Mouse (Mus musculus) MEL (cell line): ENCODE measurements around the gene Elmsan1. TPM values are rescaled to one million over a fixed set of nuclear protein-coding genes. Genes with fewer than 3 reads are reported as not detected.

Experiments
- DNase-seq: peaks from one replicate; pipeline ENCODE4 v3.0.0; 2011; ENCODE audit warnings: low read depth, low spot score
- H3K27ac ChIP-seq: 2 replicates; pipeline ENCODE4 v1.5.1; 2012; ENCODE audit warnings: low read depth, mild to moderate bottlenecking, control low read depth, low read length, moderate library complexity; ENCODE audit not compliant: control insufficient read depth
- H3K27me3 ChIP-seq, 2 experiments: fragments of 150-350 bp in 1 of 2; sonication (generic) in 1 of 2; 2 replicates each; pipeline ENCODE4 v1.6.1; 2012; ENCODE audit warnings: low read length in 2 of 2, mild to moderate bottlenecking in 2 of 2, improper control_type of control experiment in 1 of 2, moderate library complexity in 1 of 2; ENCODE audit not compliant: insufficient read depth in 2 of 2, control insufficient read depth in 1 of 2
- H3K36me3 ChIP-seq, 2 experiments: 2 replicates each; pipeline ENCODE4 v1.6.1; 2012 to 2014; ENCODE audit warnings: low read length in 2 of 2, improper control_type of control experiment in 1 of 2, inconsistent platforms in 1 of 2, mild to moderate bottlenecking in 1 of 2; ENCODE audit not compliant: insufficient read depth in 2 of 2, control insufficient read depth in 1 of 2
- H3K4me1 ChIP-seq, 2 experiments: fragments of 150-350 bp in 1 of 2; sonication (generic) in 1 of 2; 2 replicates each; pipeline ENCODE4 v1.6.1; 2012; ENCODE audit warnings: low read length in 2 of 2, improper control_type of control experiment in 1 of 2, mild to moderate bottlenecking in 1 of 2; ENCODE audit not compliant: insufficient read depth in 2 of 2, control insufficient read depth in 1 of 2
- H3K4me3 ChIP-seq, 2 experiments: fragments of 150-350 bp in 1 of 2; sonication (generic) in 1 of 2; 2 replicates each; pipeline ENCODE4 v1.5.1; 2012; ENCODE audit warnings: low read depth in 2 of 2, low read length in 2 of 2, mild to moderate bottlenecking in 2 of 2, moderate library complexity in 2 of 2, control low read depth in 1 of 2, improper control_type of control experiment in 1 of 2; ENCODE audit not compliant: control insufficient read depth in 1 of 2, insufficient read depth in 1 of 2
- H3K79me2 ChIP-seq: 2 replicates; pipeline ENCODE4 v1.6.1; 2012; ENCODE audit warnings: mild to moderate bottlenecking, low read length, moderate library complexity; ENCODE audit not compliant: control insufficient read depth, poor library complexity, insufficient read depth
- H3K9ac ChIP-seq: 2 replicates; pipeline ENCODE4 v1.6.1; 2012; ENCODE audit warnings: low read depth, mild to moderate bottlenecking, control low read depth, low read length, moderate library complexity; ENCODE audit not compliant: control insufficient read depth, poor library complexity, severe bottlenecking
- H3K9me3 ChIP-seq: fragments of 150-350 bp; sonication (generic); replicated peaks from 2 replicates; pipeline ENCODE4 v1.6.1; 2012; ENCODE audit warnings: mild to moderate bottlenecking, low read length, improper control_type of control experiment, moderate library complexity; ENCODE audit not compliant: insufficient read depth
- BHLHE40 ChIP-seq: IDR thresholded peaks from 2 replicates; pipeline ENCODE4 v1.6.1; 2012; ENCODE audit warnings: low read depth, mild to moderate bottlenecking, inconsistent platforms, low read length, improper control_type of control experiment, borderline replicate concordance
- CHD1 ChIP-seq: IDR thresholded peaks from 2 replicates; pipeline ENCODE4 v1.6.1; 2012; ENCODE audit warnings: low read depth, mild to moderate bottlenecking, inconsistent platforms, low read length, improper control_type of control experiment
- CHD2 ChIP-seq: IDR thresholded peaks from 2 replicates; pipeline ENCODE4 v1.6.1; 2011; ENCODE audit warnings: low read length, improper control_type of control experiment
- E2F4 ChIP-seq: IDR thresholded peaks from 2 replicates; pipeline ENCODE4 v1.6.1; 2011; ENCODE audit warnings: low read depth, low read length, improper control_type of control experiment, borderline replicate concordance
- EP300 ChIP-seq, 2 experiments: IDR thresholded peaks; 2 replicates each; pipeline ENCODE4 v1.6.1; 2011; ENCODE audit warnings: improper control_type of control experiment in 2 of 2, low read length in 2 of 2, low read depth in 1 of 2, mild to moderate bottlenecking in 1 of 2
- ETS1 ChIP-seq: IDR thresholded peaks from 2 replicates; pipeline ENCODE4 v1.6.1; 2012; ENCODE audit warnings: low read depth, mild to moderate bottlenecking, inconsistent platforms, low read length, improper control_type of control experiment, moderate library complexity
- GABPA ChIP-seq: IDR thresholded peaks from 2 replicates; pipeline ENCODE4 v1.6.1; 2012; ENCODE audit warnings: low read depth, mild to moderate bottlenecking, inconsistent platforms, low read length, improper control_type of control experiment, moderate library complexity
- HCFC1 ChIP-seq: IDR thresholded peaks from 2 replicates; pipeline ENCODE4 v1.6.1; 2012; ENCODE audit warnings: low read depth, mild to moderate bottlenecking, inconsistent platforms, low read length, improper control_type of control experiment, moderate library complexity
- MAFK ChIP-seq: IDR thresholded peaks from 2 replicates; pipeline ENCODE4 v1.6.1; 2011; ENCODE audit warnings: low read depth, mild to moderate bottlenecking, low read length, improper control_type of control experiment, borderline replicate concordance
- MAX ChIP-seq: IDR thresholded peaks from 2 replicates; pipeline ENCODE4 v1.6.1; 2011; ENCODE audit warnings: low read length, improper control_type of control experiment
- MAZ ChIP-seq: IDR thresholded peaks from 2 replicates; pipeline ENCODE4 v1.6.1; 2012; ENCODE audit warnings: low read depth, mild to moderate bottlenecking, inconsistent platforms, low read length, improper control_type of control experiment
- MEF2A ChIP-seq: IDR thresholded peaks from 2 replicates; pipeline ENCODE4 v1.6.1; 2014; ENCODE audit warnings: low read depth, mild to moderate bottlenecking, inconsistent platforms, low read length, improper control_type of control experiment; ENCODE audit not compliant: poor library complexity, insufficient replicate concordance, severe bottlenecking; ENCODE audit errors: extremely low read depth
- MXI1 ChIP-seq: IDR thresholded peaks from 2 replicates; pipeline ENCODE4 v1.6.1; 2011; ENCODE audit warnings: mild to moderate bottlenecking, low read depth, low read length, improper control_type of control experiment
- MYB ChIP-seq: IDR thresholded peaks from 2 replicates; pipeline ENCODE4 v1.6.1; 2011; ENCODE audit warnings: mild to moderate bottlenecking, low read depth, low read length, improper control_type of control experiment
- MYC ChIP-seq: IDR thresholded peaks from 2 replicates; pipeline ENCODE4 v1.6.1; 2011; ENCODE audit warnings: low read depth, mild to moderate bottlenecking, low read length, improper control_type of control experiment, moderate library complexity
- NELFE ChIP-seq: IDR thresholded peaks from 2 replicates; pipeline ENCODE4 v1.6.1; 2011; ENCODE audit warnings: low read depth, low read length, improper control_type of control experiment
- NRF1 ChIP-seq: IDR thresholded peaks from 2 replicates; pipeline ENCODE4 v1.6.1; 2014; ENCODE audit warnings: low read depth, mild to moderate bottlenecking, inconsistent platforms, low read length, improper control_type of control experiment, moderate library complexity; ENCODE audit not compliant: poor library complexity, insufficient read depth, severe bottlenecking
- RAD21 ChIP-seq: IDR thresholded peaks from 2 replicates; pipeline ENCODE4 v1.6.1; 2011; ENCODE audit warnings: mild to moderate bottlenecking, low read depth, low read length, improper control_type of control experiment
- SIN3A ChIP-seq: IDR thresholded peaks from 2 replicates; pipeline ENCODE4 v1.6.1; 2012; ENCODE audit warnings: low read length, improper control_type of control experiment, inconsistent platforms
- TBP ChIP-seq: IDR thresholded peaks from 2 replicates; pipeline ENCODE4 v1.8.0; 2011; ENCODE audit warnings: low read depth, low read length, improper control_type of control experiment
- TCF12 ChIP-seq: IDR thresholded peaks from 2 replicates; pipeline ENCODE4 v1.6.1; 2014; ENCODE audit warnings: low read depth, mild to moderate bottlenecking, inconsistent platforms, low read length, improper control_type of control experiment, moderate library complexity
- USF1 ChIP-seq: IDR thresholded peaks from 2 replicates; pipeline ENCODE4 v1.6.1; 2014; ENCODE audit warnings: low read depth, mild to moderate bottlenecking, inconsistent platforms, low read length, improper control_type of control experiment, moderate library complexity
- USF2 ChIP-seq, 2 experiments: IDR thresholded peaks; 2 replicates each; pipeline ENCODE4 v1.6.1; 2011 to 2012; ENCODE audit warnings: improper control_type of control experiment in 2 of 2, low read length in 2 of 2, borderline replicate concordance in 1 of 2, inconsistent platforms in 1 of 2, low read depth in 1 of 2, mild to moderate bottlenecking in 1 of 2; ENCODE audit not compliant: insufficient read depth in 1 of 2
- ZC3H11A ChIP-seq: IDR thresholded peaks from 2 replicates; pipeline ENCODE4 v1.6.1; 2012; ENCODE audit warnings: low read depth, mild to moderate bottlenecking, inconsistent platforms, low read length, improper control_type of control experiment
- ZMIZ1 ChIP-seq: IDR thresholded peaks from 2 replicates; pipeline ENCODE4 v1.6.1; 2012; ENCODE audit warnings: low read depth, mild to moderate bottlenecking, inconsistent platforms, low read length, improper control_type of control experiment, moderate library complexity
- polyA plus RNA-seq, 2 experiments: library from polyadenylated mRNA; stranded (reverse) in 1 of 2; unstranded in 1 of 2; fragments of >175 nt in 1 of 2; fragments of >200 nt in 1 of 2; gene quantifications; 2 replicates each; pipeline versions ENCODE4 v1.2.1 to v1.2.4; 2012; ENCODE audit warnings: low replicate concordance in 2 of 2, low read depth in 1 of 2; ENCODE audit not compliant: insufficient read length in 2 of 2, insufficient read depth in 1 of 2, missing spikeins in 1 of 2
- total RNA-seq: library from RNA; depleted of rRNA; stranded (reverse); fragments of 300-350 nt; gene quantifications from 2 replicates; pipeline ENCODE4 v1.2.3, GENCODE M21; 2012

Gene Elmsan1
- total and polyA plus RNA-seq, 3 experiments, result 7.7 to 25.3 TPM; not detected in 1

DNA sequence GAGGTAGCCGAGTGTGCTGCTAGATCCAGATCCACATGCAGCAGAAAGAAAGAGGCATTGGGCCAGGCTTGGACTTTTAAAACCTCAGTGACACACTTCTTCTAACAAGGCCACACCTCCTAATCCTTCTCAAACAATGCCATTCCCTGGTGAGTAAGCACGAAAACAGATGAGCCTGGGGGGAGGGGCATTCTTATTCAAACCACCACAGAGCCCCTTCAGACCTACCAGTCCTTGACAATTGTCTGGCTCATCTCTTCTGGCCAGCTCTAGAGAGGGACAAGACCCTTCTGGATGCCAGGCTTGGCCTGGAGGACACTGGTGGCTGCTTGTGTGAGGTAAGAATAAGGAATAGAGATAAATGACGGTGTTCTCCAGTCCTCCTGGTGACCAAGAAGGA is 32.1 kb downstream of the Elmsan1 start (continued):
- TF ChIP-seq USF1, result no peak

DNA sequence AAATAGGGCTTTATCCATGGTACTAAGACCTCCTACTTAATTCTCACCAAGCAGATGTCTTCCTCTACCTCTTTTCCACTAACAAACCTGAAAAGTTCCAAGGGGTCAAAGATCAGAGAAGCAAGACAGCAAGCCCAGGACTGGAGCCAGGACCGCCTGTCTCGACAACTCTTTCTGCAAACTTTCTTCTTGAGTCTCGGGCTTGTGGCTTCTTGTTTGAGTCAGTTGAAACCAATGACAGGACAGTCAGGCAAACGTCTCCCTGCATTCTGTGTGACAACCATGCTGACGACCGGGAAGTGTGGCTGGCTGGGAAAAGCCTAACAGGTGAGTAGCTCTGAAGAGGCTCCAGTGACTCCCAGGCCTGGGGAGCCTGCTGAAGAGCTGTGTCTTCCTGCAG is 33.1 kb downstream of the Elmsan1 start:
- no peak overlapping the region for H3K9ac ChIP-seq
- H3K79me2 ChIP-seq, result peaks cover 93% of the 10 kb centered on the region
- no peak overlapping the region for H3K27ac ChIP-seq
- H3K4me1 ChIP-seq, result peaks cover 11 to 39% of the 10 kb centered on the region in 2 experiments
- no peak overlapping the region for H3K4me3 ChIP-seq
- H3K9me3 ChIP-seq, result no peaks in the 10 kb centered on the region
- peaks cover 10 to 23% of the 10 kb centered on the region in 2 experiments for H3K36me3 ChIP-seq
- H3K27me3 ChIP-seq, result no peaks in the 10 kb centered on the region
- no peak for DNase-seq
- TF ChIP-seq MYC, result no peak
- no peak for TF ChIP-seq MAFK
- TF ChIP-seq MXI1, result no peak
- TF ChIP-seq TCF12, result no peak
- no peak for TF ChIP-seq SIN3A
- TF ChIP-seq NRF1, result no peak
- TF ChIP-seq TBP, result no peak
- no peak for TF ChIP-seq MYB
- no peak for TF ChIP-seq EP300 (IDR thresholded peaks at IDR 0.05; ENCODE audit: low read depth in 1 of 2, low read length in 2 of 2)
- TF ChIP-seq CHD2, result no peak
- no peak for TF ChIP-seq RAD21
- no peak for TF ChIP-seq BHLHE40
- no peak for TF ChIP-seq CHD1
- no peak for TF ChIP-seq MEF2A
- TF ChIP-seq HCFC1, result no peak
- TF ChIP-seq E2F4, result no peak
- no peak for TF ChIP-seq MAZ
- no peak for TF ChIP-seq NELFE

DNA sequence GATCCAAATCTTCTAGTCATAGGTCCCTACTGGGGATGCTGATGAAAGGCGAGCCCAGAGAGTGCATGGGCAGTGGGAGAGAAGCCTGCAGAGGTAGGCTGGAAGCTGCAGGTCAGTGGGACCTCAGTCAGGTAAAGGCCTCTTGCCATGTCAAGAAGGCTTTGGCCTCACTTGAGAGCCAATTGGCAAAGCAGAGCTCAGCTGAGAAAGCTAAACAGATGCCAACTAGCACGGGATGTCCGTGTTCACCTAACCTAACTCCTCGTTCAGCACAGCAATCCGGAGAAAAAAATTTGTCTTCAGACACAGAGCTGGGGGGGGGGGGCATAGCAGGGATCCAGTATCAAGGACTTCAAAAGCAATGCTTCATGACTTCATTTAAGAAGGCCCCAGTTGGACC is 33.7 kb downstream of the Elmsan1 start:
- TF ChIP-seq USF2 (IDR thresholded peaks at IDR 0.05; ENCODE audit: borderline replicate concordance in 1 of 2, insufficient read depth in 1 of 2, low read depth in 1 of 2, low read length in 2 of 2) (no peak), MAX (no peak), CHD2 (no peak), ETS1 (no peak), ZC3H11A (no peak), ZMIZ1 (no peak), GABPA (no peak), MYC (no peak)
- TF ChIP-seq, all 39 proteins: peak for 0
- no peak overlapping the region for H3K27ac ChIP-seq
- no peak for DNase-seq
- no peaks in the 10 kb centered on the region for H3K27me3 ChIP-seq
- H3K4me3 ChIP-seq, result no peak overlapping the region
- peaks cover 17 to 44% of the 10 kb centered on the region in 2 experiments for H3K4me1 ChIP-seq
- H3K79me2 ChIP-seq, result peaks cover 93% of the 10 kb centered on the region
- no peaks in the 10 kb centered on the region for H3K9me3 ChIP-seq
- peaks cover 9 to 29% of the 10 kb centered on the region in 2 experiments; a peak in 3 of 4 replicates for H3K36me3 ChIP-seq
- H3K9ac ChIP-seq, result no peak overlapping the region
